Mouse (Mus musculus): ENCODE results near the gene Sec23a. TPM values are rescaled to one million over a fixed set of nuclear protein-coding genes. Genes with fewer than 3 reads are reported as not detected.
"Not testable (repeated sequence)": the region's sequence is repeated elsewhere in the genome, so short reads cannot be mapped to it uniquely, and the experiment has no call there.

Gene Sec23a
- total RNA-seq (2021) (10 to 100 TPM; 38.8 to 48.9 TPM), polyA plus RNA-seq (2012; rRNA removed) (7.2 and 10.6 TPM in 2 replicates)
- long read RNA-seq, full-length matches to known transcripts: 42 of 46 reads
- long read RNA-seq, partial matches to known transcripts: 0 of 46 reads
- long read RNA-seq, other reads (novel, unspliced or antisense): 4 of 46 reads

- DNase-seq: peak; percentile 100
These were observed at the start of gene Sec23a for GRCm38 (mm10) chr12:59011844-59012709. Gene Sec23a (minus strand): TSS chr12:59012017.

GRCm38 (mm10) chr12:59060993-59061595, 49.3 kb upstream of the Sec23a start, which contains the start of gene Trappc6b:
Gene Trappc6b (minus strand): TSS chr12:59061472.
- DNase-seq: peak; percentile 86

- DNase-seq: no peak
These were observed 48.5 kb upstream of the Sec23a start for GRCm38 (mm10) chr12:59060322-59060721.

GRCm38 (mm10) chr12:59058242-59058641, 46.4 kb upstream of the Sec23a start:
- not testable (repeated sequence) for DNase-seq

DNA sequence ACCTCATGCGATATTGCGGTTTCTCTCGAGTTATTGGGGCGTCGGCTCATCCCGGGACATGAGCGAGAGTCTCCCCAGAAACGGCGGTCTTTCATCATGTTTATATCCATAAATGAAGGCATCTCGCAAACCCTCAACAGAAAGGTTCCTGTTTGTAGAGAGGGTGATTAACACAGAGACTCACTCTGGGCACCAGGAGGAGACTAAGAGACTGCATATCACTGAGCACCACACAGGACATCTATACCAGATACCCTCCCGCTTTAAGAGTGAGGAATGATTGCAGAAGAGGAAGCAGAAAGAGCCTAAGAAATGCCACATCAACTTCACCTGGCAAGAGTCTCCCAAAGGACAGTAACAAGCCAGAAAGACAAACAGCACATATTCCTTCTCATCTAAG, 44.4 kb upstream of the Sec23a start:
- DNase-seq: no peak

GRCm38 (mm10) chr12:59055196-59055850, 43.5 kb upstream of the Sec23a start:
- DNase-seq: peak; percentile 15

GRCm38 (mm10) chr12:59053976-59054375, 42.2 kb upstream of the Sec23a start:
- DNase-seq: no peak

DNA sequence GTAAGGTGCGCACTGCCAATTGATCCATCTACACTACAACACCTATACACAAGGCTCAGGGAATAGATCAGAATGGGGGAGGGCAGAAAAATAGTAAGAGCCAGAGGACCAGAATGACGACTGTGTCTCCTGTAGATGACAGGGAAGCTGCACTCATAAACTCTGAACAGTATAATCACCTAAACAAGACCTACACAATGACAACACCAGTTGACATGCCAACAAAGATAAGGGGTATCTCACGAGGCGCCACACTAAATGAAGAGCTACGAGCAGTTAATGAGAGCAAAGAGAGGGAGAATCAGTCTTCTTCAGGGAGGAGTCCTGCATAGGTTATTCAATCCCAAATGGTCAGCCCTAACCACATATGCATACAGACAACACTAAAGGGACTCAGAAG, 41.3 kb upstream of the Sec23a start:
- DNase-seq: no peak

- DNase-seq: no peak
These were observed 40.7 kb upstream of the Sec23a start for GRCm38 (mm10) chr12:59052470-59052869.

GRCm38 (mm10) chr12:59040851-59041250, 29.0 kb upstream of the Sec23a start:
- no peak for DNase-seq

- DNase-seq: peak; percentile 64
These were observed 28.4 kb upstream of the Sec23a start for GRCm38 (mm10) chr12:59039971-59040844.

DNA sequence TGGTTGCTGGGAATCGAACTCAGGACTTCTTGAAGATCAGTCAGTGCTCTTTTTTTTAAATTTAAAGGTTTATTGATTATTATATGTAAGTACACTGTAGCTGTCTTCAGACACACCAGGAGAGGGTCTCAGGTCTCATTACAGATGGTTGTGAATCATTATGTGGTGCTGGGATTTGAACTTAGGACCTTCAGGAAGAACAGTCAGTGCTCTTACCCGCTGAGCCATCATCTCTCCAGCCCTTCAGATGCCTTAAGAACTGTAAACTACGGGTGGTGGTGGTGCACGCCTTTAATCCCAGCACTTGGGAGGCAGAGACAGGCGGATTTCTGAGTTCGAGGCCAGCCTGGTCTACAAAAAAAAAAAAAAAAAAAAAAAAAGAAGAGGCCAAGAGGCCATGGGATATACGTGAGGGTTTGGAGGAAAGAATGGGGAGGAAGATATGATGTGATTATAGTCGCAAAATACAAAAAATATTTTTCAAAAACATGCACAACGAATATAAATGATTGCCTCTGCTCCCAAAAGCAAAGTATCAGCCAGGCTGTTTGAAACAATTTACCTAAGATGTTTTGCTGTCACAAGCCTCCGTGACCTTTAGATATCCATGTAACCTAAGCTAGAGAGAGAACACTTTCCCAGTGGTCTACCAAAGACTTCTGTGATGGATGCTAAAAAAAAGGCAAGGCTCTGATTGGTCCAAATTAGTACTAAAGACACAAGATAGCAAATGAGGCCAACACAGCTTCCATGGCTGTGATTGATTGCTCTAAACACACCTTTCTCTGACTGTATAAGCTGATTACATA, 27.5 kb upstream of the Sec23a start:
- no peak for DNase-seq

GRCm38 (mm10) chr12:59032101-59032500, 20.3 kb upstream of the Sec23a start:
- no peak for DNase-seq

DNA sequence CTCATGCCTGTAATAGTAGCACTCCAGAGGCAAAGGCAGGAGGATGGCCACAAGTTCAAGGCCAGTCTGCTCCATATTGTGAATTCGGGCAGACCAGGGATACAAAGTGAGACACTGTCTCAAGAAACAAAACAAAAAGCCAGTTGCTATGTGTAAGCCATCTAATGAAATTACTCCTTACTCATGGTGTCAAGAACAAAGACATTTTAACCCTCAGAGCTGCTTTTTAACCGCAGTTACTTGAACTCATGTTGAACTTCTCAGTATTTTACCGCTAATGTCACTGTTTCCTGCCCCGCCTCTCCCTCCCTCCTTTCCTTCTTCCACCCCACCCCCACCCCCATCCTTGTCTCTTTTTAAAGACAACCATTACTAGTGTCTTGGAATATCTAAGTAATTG, 9.5 kb upstream of the Sec23a start:
- no peak for DNase-seq

DNA sequence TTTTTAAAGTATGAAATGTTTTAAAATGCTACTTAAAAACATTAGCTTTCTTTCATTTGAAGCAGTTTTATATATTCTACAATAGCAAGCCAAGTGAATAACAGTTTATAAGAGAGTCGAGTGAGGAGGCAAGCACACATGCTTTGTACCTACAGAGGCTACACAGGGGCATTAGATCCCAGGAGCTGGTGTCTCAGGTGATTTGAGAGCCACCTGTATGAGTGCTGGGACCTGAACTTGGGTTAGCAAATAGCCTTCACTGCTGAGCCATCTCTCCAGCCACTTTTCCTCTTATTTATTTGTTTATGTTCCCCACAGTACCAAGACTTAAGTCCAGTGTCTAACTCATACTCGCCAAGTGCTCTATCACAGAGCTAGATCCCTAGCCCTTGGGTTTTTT, 8.1 kb upstream of the Sec23a start:
- DNase-seq: no peak

- DNase-seq: no peak
These were observed 6.2 kb upstream of the Sec23a start for GRCm38 (mm10) chr12:59017970-59018369.

DNA sequence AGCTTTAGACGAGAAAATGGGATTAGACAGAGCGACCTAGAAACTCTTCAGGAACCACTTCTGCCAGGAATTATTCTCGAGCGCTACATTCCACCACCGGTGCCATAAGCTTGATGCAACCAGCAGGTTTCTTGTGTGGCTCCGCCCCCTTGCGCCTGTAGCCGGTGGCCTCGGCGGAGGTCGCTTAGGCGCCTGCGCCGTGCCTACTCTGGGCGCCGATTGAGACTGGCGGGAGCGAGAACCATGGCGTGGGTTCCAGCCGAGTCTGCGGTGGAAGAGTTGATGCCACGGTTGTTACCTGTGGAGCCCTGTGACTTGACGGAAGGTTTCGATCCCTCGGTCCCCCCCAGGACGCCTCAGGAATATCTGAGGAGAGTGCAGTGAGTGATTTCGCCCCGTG, 1.4 kb upstream of the Sec23a start, which contains the start of gene Gemin2:
Gene Gemin2, plus strand, starts transcription at position 160 of the 400 bp plus-strand sequence.
- DNase-seq: peak; percentile 94

DNA sequence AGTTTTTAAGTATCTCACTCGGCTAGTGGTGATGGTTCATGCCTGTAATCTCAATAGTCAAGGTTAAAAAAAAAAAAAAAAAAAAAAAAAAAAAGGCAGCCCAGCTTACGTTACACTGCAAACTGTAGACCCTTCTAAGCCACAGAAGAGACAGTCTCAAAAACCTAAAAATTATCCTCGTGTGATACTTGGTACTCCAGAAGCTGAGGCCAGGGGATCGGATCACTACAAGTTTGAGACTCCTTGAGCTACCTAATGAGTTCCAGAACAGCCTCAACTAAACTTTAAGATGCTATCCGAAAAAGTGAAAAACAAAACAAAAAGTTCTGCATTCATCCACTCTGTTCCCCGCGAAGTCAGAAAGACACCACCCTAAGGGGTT, 884 bp upstream of the Sec23a start:
- DNase-seq: no peak

DNA sequence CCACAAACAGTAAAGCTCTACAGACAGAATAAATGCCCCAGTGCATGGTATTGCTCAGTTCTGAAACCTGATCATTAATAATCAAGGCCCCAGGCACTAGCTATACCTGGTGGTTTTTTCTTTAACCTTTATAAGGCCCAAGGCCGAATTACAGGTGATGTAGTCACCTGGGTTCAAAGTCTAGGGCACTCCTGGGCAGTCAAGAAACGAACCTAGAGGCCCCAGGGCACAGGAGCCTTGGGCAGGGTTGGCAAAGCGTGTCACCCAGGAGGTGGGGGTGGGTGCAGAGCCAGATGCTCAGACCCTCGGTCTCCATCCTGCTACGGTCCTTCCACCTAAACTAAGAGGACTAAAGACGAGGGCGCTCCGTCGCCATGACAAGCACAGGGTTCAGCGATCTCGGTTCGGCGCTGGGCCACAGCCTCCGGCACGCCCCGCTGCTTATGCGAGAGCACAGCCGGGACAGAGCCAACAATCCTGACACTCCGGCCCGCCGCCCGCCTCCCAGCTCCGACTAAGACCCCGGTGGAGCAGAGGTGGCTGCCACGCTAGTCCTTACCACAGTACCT, 458 bp downstream of the Sec23a start:
- DNase-seq: no peak

DNA sequence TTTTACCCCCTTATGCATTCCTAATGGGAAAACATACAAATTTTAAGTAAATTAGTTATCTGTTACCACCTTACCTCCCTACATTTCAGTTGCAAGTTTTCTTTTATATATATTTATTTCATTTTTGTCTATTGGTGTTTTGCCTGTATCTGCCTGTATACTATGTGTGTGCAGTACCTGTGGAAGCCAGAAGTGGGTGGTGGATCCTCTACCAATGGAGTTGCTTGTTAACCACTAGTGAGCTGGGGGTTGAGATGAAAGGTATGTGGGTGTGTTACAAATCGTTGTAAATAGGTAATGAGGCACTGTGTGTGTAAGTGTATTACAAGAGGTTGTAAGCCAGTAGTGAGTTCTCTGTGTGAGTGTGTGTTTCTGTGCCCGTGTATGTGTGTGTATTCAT, 1.3 kb downstream of the Sec23a start:
- no peak for DNase-seq

Measured in adrenal gland, adult 2 months (tissue).